Mouse (Mus musculus) left cerebral cortex, adult 11 months (tissue): ENCODE measurements around the gene Il2rb.

Experiments used
- DNase-seq: peaks from one replicate; pipeline ENCODE4 v3.0.0; 2022; ENCODE audit warnings: low spot score

The Il2rb gene

GRCm38 (mm10) chr15:78520112-78520715, 25.1 kb upstream of the Il2rb start:
- no peak for DNase-seq

- DNase-seq = no peak
Observed at GRCm38 (mm10) chr15:78518221-78518620, 23.1 kb upstream of the Il2rb start.

- DNase-seq = no peak
Observed at GRCm38 (mm10) chr15:78515759-78516158, 20.7 kb upstream of the Il2rb start.

GRCm38 (mm10) chr15:78514393-78515146, 19.5 kb upstream of the Il2rb start:
- peak; percentile 57 for DNase-seq

- no peak for DNase-seq
Observed at GRCm38 (mm10) chr15:78513019-78513418, 17.9 kb upstream of the Il2rb start.

- no peak for DNase-seq
Observed at GRCm38 (mm10) chr15:78511951-78512350, 16.9 kb upstream of the Il2rb start.

- DNase-seq = no peak
Observed at GRCm38 (mm10) chr15:78510736-78511135, 15.7 kb upstream of the Il2rb start.

- DNase-seq = no peak
Observed at GRCm38 (mm10) chr15:78510121-78510576, 15.1 kb upstream of the Il2rb start.

- no peak for DNase-seq
Observed at GRCm38 (mm10) chr15:78509297-78509899, 14.3 kb upstream of the Il2rb start.

GRCm38 (mm10) chr15:78508443-78508842, 13.4 kb upstream of the Il2rb start:
- DNase-seq = no peak

GRCm38 (mm10) chr15:78505541-78505940, 10.5 kb upstream of the Il2rb start:
- no peak for DNase-seq

- no peak for DNase-seq
Observed at GRCm38 (mm10) chr15:78504816-78505215, 9.7 kb upstream of the Il2rb start.

- no peak for DNase-seq
Observed at GRCm38 (mm10) chr15:78504013-78504412, 8.9 kb upstream of the Il2rb start.

GRCm38 (mm10) chr15:78502437-78503132, 7.5 kb upstream of the Il2rb start:
- DNase-seq = no peak

- DNase-seq = no peak
Observed at GRCm38 (mm10) chr15:78493401-78494010, 1.6 kb downstream of the Il2rb start.

GRCm38 (mm10) chr15:78491301-78491700, 3.8 kb downstream of the Il2rb start:
- no peak for DNase-seq

GRCm38 (mm10) chr15:78489906-78490305, 5.2 kb downstream of the Il2rb start:
- DNase-seq = no peak

GRCm38 (mm10) chr15:78489248-78489647, 5.8 kb downstream of the Il2rb start:
- no peak for DNase-seq

GRCm38 (mm10) chr15:78487066-78487465, 8.0 kb downstream of the Il2rb start:
- DNase-seq = no peak

GRCm38 (mm10) chr15:78486564-78486963, 8.5 kb downstream of the Il2rb start:
- DNase-seq = no peak

GRCm38 (mm10) chr15:78483311-78483710, 11.8 kb downstream of the Il2rb start:
- no peak for DNase-seq

- DNase-seq = no peak
Observed at GRCm38 (mm10) chr15:78482518-78482917, 12.6 kb downstream of the Il2rb start.
